Mouse (Mus musculus) heart, adult 2 months (tissue): ENCODE results near the gene Glra4.

Experiments
- CTCF ChIP-seq: fragments of 200-600 bp; IDR thresholded peaks from 2 replicates; pipeline ENCODE4 v1.8.1; 2022; ENCODE audit warnings: antibody characterized with exemption, mild to moderate bottlenecking, moderate library complexity
- EP300 ChIP-seq: fragments of 200-500 bp; IDR thresholded peaks from 2 replicates; pipeline ENCODE4 v1.6.1; 2011; ENCODE audit warnings: low read depth, low read length, control low read depth; ENCODE audit not compliant: insufficient read depth
- POLR2A ChIP-seq: fragments of 200-500 bp; IDR thresholded peaks from 2 replicates; pipeline ENCODE4 v1.6.1; 2011; ENCODE audit warnings: mild to moderate bottlenecking, low read depth, low read length, control low read depth; ENCODE audit not compliant: insufficient read depth

DNA sequence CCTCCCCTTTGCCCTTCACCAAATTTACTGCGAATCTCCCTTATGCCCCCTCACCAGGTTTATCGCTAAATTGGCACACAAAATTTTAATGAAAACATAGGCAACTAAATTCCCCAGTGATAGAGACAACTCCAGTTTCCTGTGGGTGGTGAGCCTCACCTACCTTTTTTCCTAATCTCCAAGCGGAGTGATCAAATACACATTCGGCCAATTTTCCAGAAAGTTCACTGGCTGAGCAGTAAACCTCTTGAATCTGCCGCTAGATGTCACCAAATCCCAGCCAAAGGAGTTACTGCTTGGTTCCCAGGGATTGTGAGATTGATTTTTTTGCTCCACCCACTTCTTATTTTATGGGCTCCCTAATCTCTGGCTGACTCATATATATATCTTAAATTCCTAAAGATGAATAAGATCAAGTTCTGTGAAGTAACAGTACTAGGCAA, 37.3 kb downstream of the Glra4 start:
- TF ChIP-seq EP300, result no peak
- TF ChIP-seq CTCF, result peak; percentile 78
- TF ChIP-seq POLR2A, result 0 out of 2 replicates have a peak, but pooled peaks have one; percentile 19
